8 mouse cellular contexts compared by ENCODE assay signal in the genomic region with DNA sequence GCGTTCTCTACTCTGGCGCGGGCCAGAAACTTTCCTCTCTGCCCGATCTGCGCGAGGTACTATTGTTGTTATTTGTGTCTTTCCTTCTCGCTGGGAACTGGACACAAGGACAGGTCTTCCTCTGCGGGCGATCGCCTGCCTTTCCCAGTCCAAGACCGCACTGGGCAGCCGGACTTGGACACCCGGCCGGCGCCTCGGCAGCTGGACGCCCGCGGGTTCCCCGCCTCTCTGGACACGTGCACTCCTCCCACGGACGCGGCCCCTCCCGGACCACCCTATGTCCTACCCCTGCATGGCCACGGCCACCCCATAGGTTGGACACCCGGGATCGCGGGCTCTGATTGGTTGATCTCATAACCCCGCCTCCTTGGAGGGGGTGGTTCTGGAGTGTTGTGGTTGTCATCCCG. TPM values are rescaled to one million over a fixed set of nuclear protein-coding genes. Genes with fewer than 3 reads are reported as not detected.
DNase-seq lines count a peak whose midpoint lies in the region; ATAC-seq and TF ChIP-seq lines count a peak whose summit lies in the region.

No protein-coding gene starts in this region.

- ATAC-seq in embryonic facial prominence, embryonic 12.5 days (ENCODE audit: insufficient number of reproducible peaks, insufficient read depth, low FRiP score, low TSS enrichment): peak; percentile 60; the same call in 1 of the 2 replicates
- ATAC-seq in midbrain, embryonic 13.5 days: peak; percentile 84
- peak; percentile 80 for ATAC-seq in stomach, embryonic 14.5 days (ENCODE audit: insufficient number of reproducible peaks, insufficient read depth, low FRiP score, low read depth)
- no peak for ATAC-seq in inflammation-experienced regulatory T-cells, adult 6 months

- intact Hi-C loops in left cerebral cortex, postnatal 25 days (cut with DNase I): loop anchor here (5.0 to 10.0 kb wide), 2 partner anchors 55 to 247 kb away; no protein-coding TSS in a partner anchor

- H3K4me2 ChIP-seq in embryonic facial prominence, embryonic 12.5 days (replicated peaks): peak overlapping the region; percentile 77
- H3K4me2 ChIP-seq in midbrain, embryonic 13.5 days (replicated peaks): peak overlapping the region; percentile 85
- H3K4me2 ChIP-seq in stomach, embryonic 14.5 days (replicated peaks; ENCODE audit: low read depth, low read length): peak overlapping the region; percentile 99

- no peaks in the 10 kb centered on the region for H3K27me3 ChIP-seq in embryonic facial prominence, embryonic 12.5 days
- H3K27me3 ChIP-seq in midbrain, embryonic 13.5 days: 0 out of 2 replicates have a peak, but pooled peaks cover 4% of the 10 kb centered on the region
- H3K27me3 ChIP-seq in stomach, embryonic 14.5 days (ENCODE audit: control insufficient read depth, insufficient read depth, low read length): peaks cover 4% of the 10 kb centered on the region; the same call in 1 of the 2 replicates

- TF ChIP-seq CTCF in bone marrow macrophage, adult 2 months (IDR thresholded peaks at IDR 0.05; ENCODE audit: low read depth, low read length): no peak

- under 1% methylated on average over 31 of the region's 31 CpGs for WGBS in embryonic facial prominence, embryonic 12.5 days
- under 1% methylated on average over 31 of the region's 31 CpGs for WGBS in midbrain, embryonic 13.5 days
- WGBS in stomach, embryonic 14.5 days: 1% methylated on average over 31 of the region's 31 CpGs

- no peaks in the 10 kb centered on the region for H3K9me3 ChIP-seq in embryonic facial prominence, embryonic 12.5 days
- H3K9me3 ChIP-seq in midbrain, embryonic 13.5 days: no peaks in the 10 kb centered on the region
- H3K9me3 ChIP-seq in stomach, embryonic 14.5 days (ENCODE audit: control insufficient read depth, low read depth, low read length): no peaks in the 10 kb centered on the region

- peak; percentile 70 to 73 for DNase-seq in heart, adult 18-20 months
- peak; percentile 52 for DNase-seq in kidney, adult 18-20 months
- DNase-seq in left cerebral cortex, postnatal 25 days (ENCODE audit: low spot score in 2 of 2): peak; percentile 85 to 93

- no peak overlapping the region for H3K27ac ChIP-seq in bone marrow macrophage, adult 2 months (ENCODE audit: insufficient read depth, low read depth, low read length)
- H3K27ac ChIP-seq in embryonic facial prominence, embryonic 12.5 days: no peak overlapping the region
- H3K27ac ChIP-seq in midbrain, embryonic 13.5 days: peak overlapping the region; percentile 93
- no peak overlapping the region for H3K27ac ChIP-seq in stomach, embryonic 14.5 days (ENCODE audit: low read length)

- peak overlapping the region; percentile 75 for H3K9ac ChIP-seq in embryonic facial prominence, embryonic 12.5 days
- H3K9ac ChIP-seq in midbrain, embryonic 13.5 days (replicated peaks): peak overlapping the region; percentile 91
- H3K9ac ChIP-seq in stomach, embryonic 14.5 days (replicated peaks; ENCODE audit: low read depth, low read length): peak overlapping the region; percentile 50; the same call in 1 of the 2 replicates

- no peaks in the 10 kb centered on the region for H3K4me1 ChIP-seq in bone marrow macrophage, adult 2 months (ENCODE audit: control insufficient read depth, insufficient read depth, low read length)
- H3K4me1 ChIP-seq in embryonic facial prominence, embryonic 12.5 days: peaks cover 15% of the 10 kb centered on the region
- H3K4me1 ChIP-seq in midbrain, embryonic 13.5 days (replicated peaks): peaks cover 52% of the 10 kb centered on the region
- no peaks in the 10 kb centered on the region for H3K4me1 ChIP-seq in stomach, embryonic 14.5 days (ENCODE audit: control insufficient read depth, insufficient read depth, low read length)

- no peaks in the 10 kb centered on the region for H3K36me3 ChIP-seq in embryonic facial prominence, embryonic 12.5 days
- no peaks in the 10 kb centered on the region for H3K36me3 ChIP-seq in midbrain, embryonic 13.5 days
- no peaks in the 10 kb centered on the region for H3K36me3 ChIP-seq in stomach, embryonic 14.5 days (ENCODE audit: control insufficient read depth, insufficient read depth, low read length)

- H3K4me3 ChIP-seq in bone marrow macrophage, adult 2 months (ENCODE audit: insufficient read depth, low read length): peak overlapping the region; percentile 43
- H3K4me3 ChIP-seq in embryonic facial prominence, embryonic 12.5 days: peak overlapping the region; percentile 81
- H3K4me3 ChIP-seq in midbrain, embryonic 13.5 days (replicated peaks): peak overlapping the region; percentile 77
- H3K4me3 ChIP-seq in stomach, embryonic 14.5 days (ENCODE audit: low read depth, low read length): peak overlapping the region; percentile 73

- TF ChIP-seq POLR2A in bone marrow macrophage, adult 2 months (IDR thresholded peaks at IDR 0.05; ENCODE audit: borderline replicate concordance, low read depth, low read length): no peak

RNA-seq across cellular contexts. Expression of a gene that starts 0.9 kb away (rescaled TPM):
- 0.28 TPM in 1 of 2 replicates, not detected in the other for polyA plus RNA-seq in bone marrow macrophage, adult 2 months (2012; ENCODE audit: insufficient read depth, insufficient read length, missing spikeins)
- polyA plus RNA-seq in embryonic facial prominence, embryonic 12.5 days (2016; fragmentation: Nextera tagmentation; extraction: Ambion mirVana): 20.0 and 24.0 TPM in 2 replicates
- under 1 TPM; 0.75 to 0.89 TPM for total RNA-seq in heart, adult 18-20 months (2021)
- 10 to 100 TPM; 57.1 to 60.3 TPM for total RNA-seq in left cerebral cortex, postnatal 25 days (2021)
- polyA plus RNA-seq in midbrain, embryonic 13.5 days (2015; fragmentation: Nextera tagmentation; extraction: Ambion mirVana): 44.0 and 45.2 TPM in 2 replicates
- 7.2 and 7.4 TPM in 2 replicates for polyA plus RNA-seq in stomach, embryonic 14.5 days (2014; fragmentation: Nextera tagmentation; extraction: Ambion mirVana)
- under 1 TPM; 0.11 to 0.36 (median 0.24) TPM for polyA plus RNA-seq in inflammation-experienced regulatory T-cells, adult 6 months (2017; shearing (Covaris generic))
